Mouse (Mus musculus) right cerebral cortex, adult 2 months (tissue): ENCODE results near the gene Hexim2.

ENCODE experiments used
- DNase-seq, 2 experiments: peaks; one replicate each; pipeline ENCODE4 v3.0.0; 2021 to 2022; ENCODE audit warnings: low spot score in 2 of 2

Hexim2 gene

DNA sequence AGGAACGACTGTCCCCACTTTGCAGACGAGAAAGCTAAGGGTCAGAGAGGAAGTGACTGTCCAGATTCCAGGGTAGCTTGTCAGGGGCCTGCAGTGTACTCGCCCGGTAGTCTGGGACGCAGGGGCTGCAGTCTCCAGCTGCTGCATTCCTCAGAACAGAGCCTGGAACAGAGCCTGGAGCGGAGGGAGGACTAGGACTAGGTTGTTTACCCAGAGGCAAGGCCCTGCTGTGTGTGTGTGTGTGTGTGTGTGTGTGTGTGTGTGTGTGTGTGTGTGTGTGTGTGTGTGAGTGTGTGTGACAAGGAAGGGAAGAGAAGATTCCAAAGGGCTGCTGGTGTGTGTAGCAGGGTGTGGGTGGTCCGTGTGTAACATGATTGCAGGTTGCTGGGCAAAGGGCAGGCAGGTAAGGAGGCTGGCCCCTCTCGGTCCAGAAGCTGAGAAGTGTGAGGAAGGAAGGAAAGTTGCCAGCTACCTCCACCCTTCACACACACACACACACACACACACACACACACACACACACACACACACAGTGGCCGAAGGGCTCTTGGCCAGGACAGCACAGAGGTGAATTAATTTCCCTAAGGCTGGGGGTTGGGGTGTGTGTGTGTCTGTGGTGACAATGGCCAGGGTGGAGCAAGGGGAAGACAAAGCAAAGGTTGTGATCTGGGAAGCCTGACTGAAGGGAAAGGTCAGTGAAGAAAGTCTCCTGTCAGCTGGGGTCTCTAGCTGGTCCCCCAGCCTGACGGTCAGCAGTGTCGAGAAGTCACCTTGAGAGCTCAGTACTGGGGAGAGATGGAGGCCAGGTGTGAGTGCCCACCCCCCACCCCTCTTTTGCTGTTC lies 9.1 kb downstream of the Hexim2 start:
- no peak for DNase-seq

DNA sequence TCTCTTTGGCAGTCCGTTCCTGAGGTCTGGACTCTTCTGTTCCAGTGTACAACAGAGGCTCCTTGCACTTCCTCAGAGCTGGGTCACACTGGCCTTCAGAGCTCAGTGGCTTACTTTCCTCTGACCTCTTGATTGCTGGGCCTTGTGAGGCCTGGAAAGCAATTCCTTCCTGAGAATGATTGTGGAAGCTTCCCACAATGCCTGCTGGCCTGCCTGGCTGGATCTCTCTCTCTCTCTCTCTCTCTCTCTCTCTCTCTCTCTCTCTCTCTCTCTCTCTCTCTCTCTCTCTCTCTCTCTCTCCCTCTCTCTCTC lies 9.7 kb downstream of the Hexim2 start:
- no peak for DNase-seq

DNA sequence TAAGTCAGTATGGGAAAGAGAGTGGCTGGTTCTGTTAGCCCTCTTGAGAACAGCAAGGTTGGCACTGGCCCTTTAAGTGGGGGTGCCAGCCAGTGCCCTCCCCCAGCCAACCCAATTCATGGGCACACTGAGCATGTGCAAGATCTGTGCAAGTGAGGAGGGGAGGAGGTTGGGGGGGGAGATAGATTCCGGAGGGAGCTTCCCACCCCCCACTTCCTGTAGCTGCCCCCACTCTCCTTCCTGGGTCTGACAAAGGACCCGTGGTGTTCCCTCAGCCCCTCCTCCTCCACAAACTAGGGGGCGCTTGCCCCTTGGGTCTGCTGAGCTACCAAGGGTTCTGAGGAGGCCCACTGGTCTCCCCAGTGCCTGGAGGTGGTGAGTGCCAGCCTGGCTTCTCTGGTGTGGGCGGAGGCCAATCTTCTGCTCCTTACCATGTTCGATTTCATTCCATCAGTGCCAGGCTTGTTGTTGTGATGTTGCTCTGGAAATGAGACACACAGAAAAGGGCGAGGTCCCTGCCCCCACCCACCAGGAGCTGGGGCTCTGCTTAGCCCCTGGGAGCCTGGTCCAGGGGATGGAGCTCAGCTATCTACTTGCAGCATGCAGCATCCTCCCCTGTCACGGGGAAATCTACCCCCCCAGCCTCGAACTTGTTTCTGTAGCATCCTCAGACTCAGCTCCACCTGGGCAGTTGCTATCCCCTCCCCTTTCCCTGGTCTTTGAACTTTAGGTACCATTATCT lies 10.4 kb downstream of the Hexim2 start:
- peak; percentile 86 to 89 for DNase-seq

DNA sequence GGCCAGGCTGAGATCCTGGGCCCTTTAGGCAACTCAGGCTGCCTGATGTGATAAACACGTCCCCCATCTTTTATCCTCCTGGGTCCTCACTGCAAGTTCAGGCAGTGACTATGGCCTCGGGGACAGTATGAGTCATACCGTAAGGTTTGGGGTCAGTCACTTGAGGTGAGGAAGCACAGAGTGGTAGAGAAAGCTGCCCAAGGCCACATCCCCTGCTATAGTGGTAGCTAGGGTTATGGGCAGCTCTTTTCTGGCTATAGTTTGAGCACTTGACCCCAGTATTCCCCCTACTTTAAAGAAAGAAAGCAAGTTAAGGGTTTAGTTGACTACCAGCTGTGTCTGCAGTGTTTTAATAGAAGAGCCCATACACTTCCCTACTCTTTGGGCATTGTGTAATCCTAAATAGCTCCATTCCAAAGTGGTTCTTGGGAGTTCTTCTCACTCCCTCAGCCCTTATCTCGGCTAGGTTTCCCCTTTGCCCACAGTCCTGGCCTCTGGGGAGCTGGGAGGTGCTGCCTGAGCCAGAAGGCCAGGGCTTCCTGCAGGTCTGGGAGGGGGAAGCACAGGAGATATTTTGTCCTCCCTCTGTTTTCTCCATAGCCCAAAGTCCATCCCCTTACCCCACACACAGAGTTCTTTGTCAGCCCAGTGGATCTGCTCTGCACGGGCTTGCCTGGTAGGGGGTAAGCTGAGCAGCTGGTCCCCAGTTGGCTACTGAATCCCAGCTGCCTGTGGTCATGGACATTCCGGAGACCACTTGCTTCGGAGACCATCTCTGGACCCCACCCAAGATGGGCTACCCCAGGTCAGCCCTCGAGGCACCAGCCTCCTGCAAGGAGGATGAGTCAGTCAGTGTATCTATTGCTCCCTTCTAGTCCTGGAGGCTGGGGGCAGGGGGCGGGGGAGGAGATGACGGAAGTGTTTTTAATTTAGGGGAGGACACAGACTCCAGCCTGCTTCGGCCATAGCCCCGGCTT lies 12.4 kb downstream of the Hexim2 start:
- no peak for DNase-seq

DNA sequence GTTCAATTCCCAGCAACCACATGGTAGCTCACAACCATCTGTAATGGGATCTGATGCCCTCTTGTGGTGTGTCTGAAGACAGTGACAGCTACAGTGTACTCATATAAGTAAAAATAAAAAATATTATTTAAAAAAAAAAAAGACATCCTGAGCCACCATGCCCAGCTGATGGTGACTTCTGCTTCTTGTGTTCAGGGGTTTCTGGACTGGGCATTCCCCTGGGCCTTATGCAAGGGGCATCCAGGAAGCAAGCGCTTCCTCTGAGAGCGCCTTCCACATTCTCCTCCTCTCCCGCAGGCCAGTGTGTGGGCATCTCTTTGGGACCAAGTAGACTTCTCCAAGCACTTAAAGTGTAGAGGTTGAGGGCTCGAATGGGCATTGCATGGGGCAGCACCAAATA lies 14.2 kb downstream of the Hexim2 start:
- no peak for DNase-seq

DNA sequence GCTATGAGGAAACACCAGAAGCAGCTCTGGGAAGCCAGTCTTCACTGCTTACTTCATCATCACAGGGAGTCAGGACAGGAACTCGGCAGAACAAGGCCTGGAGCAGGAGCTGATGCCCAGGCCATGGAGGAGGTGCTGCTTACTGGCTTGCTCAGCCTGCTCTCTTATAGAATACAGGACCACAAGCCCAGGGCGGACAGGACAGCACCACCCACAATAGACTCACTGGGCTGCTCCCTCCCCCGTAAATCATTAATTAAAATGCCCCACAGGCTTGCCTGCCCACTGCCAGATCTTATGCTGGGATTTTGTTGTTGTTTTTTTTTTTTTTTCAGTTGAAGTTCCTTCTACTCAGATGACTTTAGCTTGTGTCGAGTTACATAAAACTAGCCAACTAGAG lies 15.5 kb downstream of the Hexim2 start:
- no peak for DNase-seq

DNA sequence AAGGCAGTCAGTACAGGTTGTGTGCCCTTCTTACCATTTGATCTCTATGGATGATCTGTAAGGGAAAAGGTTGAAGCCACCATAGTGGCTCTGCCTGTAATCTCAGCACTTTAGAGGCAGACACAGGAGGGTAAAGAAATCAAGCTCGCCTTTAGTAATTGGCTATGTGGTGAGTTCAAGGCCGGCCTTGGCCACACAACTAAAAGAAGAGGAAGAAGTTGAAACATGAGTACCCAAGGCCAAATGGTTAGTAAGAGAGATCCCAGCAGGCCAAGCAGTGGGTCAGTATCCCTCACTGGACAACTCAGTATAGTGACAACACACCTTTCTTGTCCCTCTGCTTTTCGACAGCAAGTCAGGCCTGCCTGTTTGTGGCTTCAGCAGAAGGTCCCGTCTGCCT lies 17.5 kb downstream of the Hexim2 start:
- DNase-seq, result no peak

DNA sequence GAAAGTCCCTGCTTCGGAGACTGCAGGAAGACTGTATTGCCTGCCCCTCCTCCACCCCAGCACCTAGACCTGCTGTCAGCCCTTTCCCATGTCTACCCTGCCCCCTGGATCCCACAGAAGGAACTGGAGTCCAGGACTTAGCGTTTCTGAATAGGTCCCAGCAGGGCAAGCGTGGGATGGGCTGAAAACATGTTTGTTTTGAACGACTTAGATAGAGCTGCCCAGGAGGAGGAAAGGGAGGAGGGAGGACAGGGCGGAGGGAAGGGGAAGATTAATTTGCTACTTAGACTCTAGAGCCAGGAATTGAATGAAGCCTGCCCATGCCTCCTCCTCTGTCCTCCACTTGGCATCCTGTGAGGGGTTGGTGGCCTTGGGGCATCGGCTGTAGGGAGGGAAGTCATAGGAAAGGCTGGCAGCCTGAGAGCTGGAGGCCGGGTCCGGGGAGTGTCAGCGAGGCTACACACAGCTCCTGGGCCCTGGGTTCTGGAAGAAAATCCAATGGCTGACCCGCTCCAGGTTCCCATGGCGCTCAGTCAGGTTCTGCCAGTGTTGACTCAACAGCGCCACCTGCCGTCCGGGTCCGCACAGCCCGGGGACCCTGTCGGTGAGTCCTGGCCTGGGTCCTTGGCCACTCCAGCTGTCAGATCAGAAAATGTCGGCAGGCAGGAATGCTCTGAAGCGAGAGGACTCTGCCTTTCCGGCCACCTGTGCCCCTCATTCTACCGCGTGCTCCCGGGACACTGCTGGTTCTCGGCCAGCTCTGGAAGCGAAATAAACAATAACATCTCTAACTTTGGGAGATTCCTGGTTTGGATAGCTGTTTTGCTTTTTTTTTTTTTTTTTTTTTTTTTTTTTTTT lies 26.6 kb downstream of the Hexim2 start:
- peak; percentile 95 for DNase-seq

DNA sequence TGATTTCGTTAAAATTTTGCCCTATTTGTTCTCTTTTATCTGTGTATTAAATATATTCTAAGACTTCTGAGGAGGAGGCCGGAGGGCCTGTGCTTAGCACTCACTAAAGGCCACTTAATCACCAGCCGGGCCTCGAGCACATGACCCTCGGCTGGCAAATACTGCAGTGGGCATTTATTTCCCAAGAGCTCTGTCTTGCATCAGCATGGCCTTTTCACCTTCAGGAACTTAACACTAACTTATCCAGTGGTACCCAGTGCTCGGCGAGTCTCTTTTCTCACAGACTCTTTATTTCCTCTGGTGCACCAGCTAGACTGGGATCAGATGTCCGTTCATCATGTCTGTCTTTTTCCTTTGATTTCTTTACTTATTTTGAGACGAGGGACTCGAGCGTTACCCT lies 28.5 kb downstream of the Hexim2 start:
- no peak for DNase-seq

DNA sequence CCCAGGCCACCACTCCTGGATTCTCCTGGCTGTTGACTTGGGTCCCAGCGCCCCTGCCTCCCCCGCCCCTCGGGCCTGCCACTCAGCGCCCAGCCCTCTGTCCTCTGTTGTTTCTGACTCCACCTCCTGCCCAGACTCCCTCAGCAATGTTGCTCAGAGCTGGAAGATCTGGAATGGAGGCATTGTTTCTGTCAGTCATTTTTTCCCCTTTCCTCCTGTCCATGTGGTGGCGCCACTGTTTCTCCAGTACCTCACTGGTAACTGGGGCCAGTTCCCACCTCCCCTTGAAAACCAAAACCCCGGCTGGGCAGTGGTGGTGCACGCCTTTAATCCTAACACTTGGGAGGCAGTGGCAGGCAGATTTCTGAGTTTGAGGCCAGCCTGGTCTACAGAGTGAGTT lies 29.2 kb downstream of the Hexim2 start:
- DNase-seq, result no peak

DNA sequence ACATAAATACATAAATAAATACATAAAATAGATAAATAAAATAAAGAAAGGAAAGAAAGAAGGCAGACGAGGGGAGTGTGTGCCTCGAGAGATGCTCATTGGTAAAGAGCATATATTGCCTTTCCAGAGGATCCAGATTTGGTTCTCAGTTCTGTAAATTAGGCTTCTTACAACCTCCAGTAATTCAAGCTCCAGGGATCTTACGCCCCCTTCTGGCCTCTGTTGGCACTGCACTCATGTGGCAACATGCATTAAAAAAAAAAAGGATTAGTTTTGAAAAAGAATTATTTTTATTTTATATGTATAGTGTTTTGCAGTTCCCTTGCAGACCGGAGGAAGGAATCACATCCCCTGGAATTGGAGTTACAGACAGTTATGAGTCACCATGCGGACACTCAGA lies 29.9 kb downstream of the Hexim2 start:
- DNase-seq, result no peak

DNA sequence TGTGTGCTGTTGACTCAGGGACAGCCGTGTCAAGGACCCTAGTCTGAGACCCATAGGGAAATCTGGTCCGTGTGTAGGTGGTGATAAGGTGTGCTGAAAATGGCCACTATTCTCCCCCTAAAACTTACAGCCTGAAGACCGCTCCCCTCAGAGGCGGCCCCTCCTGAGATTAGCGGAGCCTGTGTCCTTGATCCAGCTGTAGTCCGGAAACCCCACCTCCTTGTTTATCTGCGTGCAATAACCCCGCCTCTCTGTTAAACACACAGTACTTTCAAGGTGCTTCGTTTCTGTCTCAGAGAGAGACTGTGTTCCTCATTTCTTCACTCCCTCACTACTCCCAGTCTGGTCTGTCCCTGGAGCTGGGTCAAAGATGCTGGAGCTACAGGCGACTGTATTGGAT lies 32.2 kb downstream of the Hexim2 start:
- DNase-seq, result no peak

DNA sequence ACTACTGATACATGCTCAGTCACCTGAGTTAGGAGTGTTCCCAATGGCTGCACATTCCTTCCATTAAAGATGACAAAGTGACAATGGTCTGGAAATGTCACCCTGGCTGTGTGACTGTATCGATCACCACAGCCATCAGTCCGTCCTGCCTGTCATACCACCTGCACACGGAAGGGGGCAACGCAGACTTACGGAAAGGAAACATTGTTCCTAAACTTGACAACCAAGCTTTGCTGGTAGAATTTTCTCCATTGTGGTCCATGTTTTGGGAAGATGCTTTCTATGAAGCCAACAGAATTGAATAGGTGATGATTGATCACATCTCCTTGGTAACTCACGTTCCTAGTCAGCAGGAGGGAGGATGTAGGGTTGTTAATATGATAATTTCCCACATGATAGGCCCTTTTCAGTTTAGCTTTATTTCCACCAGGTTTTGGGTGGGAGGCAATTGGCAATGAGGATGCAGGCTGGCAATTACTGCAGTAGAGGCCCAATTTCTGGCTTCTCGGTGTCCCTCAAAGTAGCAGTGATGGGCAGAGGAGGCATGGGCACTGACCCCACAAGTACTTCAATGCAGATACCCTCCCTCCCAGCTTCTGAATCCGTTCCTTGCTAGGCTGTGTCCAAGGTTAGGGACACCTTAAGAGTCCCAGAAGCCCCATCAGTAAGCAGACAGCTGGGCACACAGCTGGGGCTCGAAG lies 36.6 kb downstream of the Hexim2 start:
- peak; percentile 87 to 91 for DNase-seq

DNA sequence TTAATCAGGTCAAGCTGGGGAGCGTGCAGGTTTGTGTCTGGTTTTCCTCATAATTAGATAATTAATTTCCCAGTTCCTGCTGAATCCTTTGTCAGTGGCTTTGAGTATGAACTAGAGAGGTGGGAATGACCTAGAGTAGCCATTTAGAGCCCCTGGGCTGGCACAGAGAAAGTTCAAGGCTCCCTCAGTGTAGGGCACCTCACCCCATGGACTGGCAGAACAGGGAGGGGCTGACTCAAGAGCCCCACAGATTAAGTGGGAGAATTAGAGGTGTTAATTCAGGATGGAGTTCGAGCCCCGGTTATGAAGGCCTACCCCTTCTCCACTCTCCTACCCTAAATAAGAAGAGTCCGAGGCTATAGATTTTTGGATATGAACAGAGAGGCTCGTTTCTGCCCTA lies 37.4 kb downstream of the Hexim2 start:
- no peak for DNase-seq

DNA sequence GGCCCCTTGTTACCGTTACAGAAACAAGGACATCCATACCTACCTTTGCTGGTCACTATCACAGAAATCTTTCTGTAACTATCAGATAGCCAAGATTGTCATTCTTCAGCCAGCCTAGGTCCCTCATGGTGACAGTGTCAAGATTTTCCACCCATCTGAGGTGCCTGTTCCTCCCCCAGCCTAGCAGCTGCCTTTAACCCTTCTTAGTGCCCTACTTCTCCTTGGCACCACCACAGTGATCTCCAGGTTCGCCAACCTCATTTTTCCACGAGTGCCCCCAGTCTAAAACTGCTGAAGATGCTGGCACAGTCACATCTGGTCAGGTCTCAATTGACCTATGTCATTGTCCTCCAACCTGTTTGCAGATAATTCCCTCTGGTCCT lies 37.9 kb downstream of the Hexim2 start:
- no peak for DNase-seq

DNA sequence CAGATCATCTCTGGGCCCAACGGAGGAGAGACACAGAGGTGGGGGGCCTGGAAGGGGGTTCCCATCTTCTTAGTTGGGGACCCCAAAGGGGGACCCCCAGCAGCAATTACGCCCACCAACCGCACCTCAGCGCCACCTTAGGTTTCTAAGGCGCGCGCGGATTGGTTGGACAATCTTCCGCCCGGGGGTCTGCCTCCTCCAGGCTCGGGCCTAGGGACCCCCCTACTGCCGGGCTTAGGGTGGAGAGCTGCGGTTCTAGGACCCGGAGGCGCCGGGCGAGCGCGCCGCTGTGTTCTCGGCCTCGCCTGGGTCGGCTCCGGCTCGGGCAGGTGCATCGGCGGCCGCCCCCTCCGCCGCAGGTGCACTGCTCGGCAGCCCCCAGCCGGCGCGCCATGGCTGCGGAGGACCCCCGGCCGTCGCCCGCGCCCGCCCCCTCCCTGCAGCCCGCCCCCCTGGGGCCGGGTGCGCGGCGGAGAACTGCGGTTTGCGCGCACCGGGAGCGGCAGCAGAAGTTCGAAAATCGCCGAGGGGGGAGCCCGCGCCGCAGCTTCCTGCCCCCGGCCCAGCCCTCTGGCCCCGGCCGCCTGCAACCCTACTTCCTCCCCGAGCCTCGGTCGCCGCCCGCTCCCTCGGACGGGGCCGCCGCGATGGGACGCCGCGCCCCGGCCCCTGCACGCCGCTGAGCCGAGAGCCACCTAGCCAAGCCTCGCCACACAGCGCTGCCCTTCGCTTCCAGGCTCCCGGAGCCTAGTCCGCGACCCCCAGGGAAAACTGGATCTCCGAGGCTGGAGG lies 38.5 kb downstream of the Hexim2 start, which contains the start of gene Fmnl1:
TSS of gene Fmnl1 (plus strand) at position 614 of the 792 bp plus-strand sequence.
- DNase-seq, result no peak

DNA sequence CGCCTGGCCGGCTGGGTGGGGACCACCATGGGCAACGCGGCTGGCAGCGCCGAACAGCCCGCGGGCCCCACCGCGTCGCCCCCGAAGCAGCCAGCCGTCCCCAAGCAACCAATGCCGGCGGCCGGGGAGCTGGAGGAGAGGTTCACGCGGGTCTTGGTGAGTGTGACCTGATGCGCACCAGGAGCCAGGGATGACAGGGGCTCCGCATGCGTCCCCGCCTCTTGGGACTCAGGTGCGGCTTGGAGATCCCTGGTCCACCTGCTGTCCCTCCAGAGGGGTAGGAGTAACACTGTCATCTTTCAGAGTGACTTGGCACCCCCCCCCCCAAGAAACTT lies 39.0 kb downstream of the Hexim2 start:
- no peak for DNase-seq

DNA sequence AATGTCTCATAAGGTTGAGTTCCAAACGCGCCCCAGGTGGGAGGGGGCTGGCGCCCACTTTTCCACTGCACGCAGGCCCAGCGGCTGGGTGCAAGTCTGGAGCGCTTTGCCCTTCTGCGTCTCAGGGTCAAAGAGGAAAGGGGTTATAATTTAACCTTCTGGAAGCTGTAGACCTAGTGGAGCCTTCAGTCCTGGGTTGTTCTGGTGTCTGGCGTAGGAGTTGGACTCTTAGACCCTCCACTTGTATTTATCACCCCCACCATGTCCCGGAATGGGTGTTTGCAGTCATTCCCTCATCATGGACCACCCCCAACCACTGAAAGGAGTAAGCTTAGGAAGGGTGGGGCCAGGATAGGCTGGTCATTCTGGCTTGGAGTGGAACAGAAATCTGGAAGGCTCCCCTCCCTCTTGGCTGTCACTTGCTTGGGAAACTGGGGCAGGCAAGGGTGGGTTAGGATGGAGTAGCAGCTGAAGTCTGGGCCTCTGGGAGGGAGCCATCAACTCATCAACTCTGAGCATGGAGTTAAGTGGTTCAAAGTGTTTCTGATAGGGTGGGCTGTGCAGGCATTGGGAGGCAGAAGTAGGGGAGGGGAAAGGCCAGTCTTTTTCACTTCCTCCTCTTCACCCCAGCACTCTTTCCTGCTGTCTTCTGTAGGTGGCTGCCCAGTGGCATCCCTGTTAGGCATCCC lies 39.6 kb downstream of the Hexim2 start:
- DNase-seq, result no peak

DNA sequence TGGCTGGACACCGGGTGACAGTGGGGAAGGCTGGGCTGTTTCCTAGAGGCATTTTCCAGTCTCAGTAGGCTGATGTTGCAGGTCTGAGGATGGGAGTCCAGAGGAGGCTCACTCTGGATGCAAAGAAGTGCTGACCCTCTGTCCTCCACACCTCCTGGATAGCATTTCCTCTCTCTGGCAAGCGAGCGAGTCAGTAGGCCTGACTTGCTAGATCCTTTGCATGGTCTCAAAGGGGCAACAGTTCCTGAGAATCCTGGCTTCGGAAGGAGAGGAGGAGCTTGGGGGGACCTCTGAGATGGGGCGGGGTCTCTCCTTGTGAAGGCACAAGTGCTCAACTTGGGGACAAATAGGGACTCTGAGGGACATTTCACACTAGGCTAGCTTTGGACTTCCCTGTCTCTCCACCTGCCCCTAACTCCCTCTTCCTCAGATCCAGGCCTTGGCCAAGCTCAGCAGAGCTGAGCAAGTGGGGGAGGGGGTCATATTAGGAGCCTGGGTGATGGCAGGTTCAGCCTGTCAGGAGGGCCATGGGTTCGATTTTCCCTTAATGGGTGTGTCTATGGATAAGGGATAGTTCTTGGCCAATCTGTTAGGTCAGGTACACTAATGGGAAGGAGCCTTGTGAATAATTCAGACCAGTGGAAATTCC lies 40.3 kb downstream of the Hexim2 start:
- DNase-seq, result no peak
